Mouse (Mus musculus) heart, adult 11 months (tissue): ENCODE measurements around the gene Tmf1.

Source experiments
- DNase-seq: peaks from one replicate; pipeline ENCODE4 v3.0.0; 2022

Gene Tmf1

DNA sequence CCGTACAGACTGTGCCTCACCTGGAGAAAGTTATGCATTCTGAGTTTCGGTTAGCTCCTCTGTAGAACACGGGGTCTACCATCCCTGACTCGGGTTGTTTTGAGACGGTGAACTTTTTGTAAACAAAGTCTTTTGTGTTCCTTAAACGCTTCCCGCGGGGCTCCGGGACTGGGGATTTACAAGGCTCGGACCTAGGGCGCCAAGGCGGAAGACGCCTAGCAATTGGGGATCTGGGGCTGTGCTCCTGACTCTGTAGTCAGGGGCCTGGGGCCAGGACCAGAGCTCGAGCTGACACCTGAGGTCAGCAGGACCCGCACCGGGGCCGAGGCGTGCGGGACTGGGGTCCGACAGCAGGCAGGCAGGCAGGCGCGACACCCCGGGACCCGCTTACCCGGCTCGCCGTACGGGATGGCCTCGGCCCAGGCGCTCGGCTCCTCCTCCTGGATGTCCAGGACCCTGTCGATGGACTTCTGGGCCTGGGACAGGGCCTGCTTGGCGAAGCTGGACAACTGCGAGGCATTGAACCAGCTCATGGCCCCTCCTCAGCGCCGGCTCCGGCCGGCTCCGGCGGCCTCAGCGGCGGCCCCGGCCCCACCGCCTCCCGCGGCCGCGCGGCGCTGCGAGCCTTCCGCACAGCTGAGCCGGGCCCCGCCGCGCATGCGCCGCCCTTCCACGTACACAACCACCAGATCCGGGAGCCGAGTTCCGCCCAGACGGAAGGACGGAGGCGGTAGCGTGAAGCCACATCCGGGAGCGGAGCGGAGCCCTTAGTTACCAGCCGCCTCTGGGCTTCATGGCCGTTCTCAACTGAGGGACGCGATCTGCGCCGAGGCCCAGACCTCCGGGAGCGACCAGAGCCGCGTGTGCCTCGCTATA is at the start of gene Tmf1:
Gene Tmf1 (minus strand): TSS at position 632 of the 876 bp plus-strand sequence.
- DNase-seq = peak; percentile 100

- peak; percentile 60 for DNase-seq
These were observed 48.3 kb upstream of the Tmf1 start for GRCm38 (mm10) chr6:97227067-97227847.

DNA sequence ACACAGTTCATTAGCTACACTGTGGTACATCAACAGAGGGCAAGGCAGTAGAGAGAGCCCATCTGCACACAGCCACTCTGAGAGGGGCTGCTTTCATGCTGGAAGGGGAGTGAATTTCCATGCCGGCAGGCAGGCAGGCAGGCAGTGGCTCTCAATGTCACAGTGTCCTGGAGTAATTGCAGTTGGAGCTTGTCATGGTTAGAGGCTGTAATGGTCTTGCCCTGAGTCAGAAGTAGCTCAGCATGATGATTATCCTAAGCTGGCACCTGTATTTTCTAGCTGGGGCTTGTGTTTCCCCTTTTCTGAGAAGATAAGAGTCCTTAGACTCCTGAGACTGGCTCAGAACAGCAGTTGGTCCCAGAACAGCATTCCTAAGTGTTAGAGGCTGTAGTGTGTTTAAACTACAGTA is 47.2 kb upstream of the Tmf1 start:
- peak; percentile 87 for DNase-seq

GRCm38 (mm10) chr6:97224505-97224904 is 45.6 kb upstream of the Tmf1 start:
- DNase-seq = peak; percentile 87

GRCm38 (mm10) chr6:97223566-97223965 is 44.6 kb upstream of the Tmf1 start:
- DNase-seq = peak; percentile 74

- DNase-seq = peak; percentile 90
These were observed 44.1 kb upstream of the Tmf1 start for GRCm38 (mm10) chr6:97222931-97223467.

- DNase-seq = peak; percentile 84
These were observed 43.4 kb upstream of the Tmf1 start for GRCm38 (mm10) chr6:97222321-97222720.

DNA sequence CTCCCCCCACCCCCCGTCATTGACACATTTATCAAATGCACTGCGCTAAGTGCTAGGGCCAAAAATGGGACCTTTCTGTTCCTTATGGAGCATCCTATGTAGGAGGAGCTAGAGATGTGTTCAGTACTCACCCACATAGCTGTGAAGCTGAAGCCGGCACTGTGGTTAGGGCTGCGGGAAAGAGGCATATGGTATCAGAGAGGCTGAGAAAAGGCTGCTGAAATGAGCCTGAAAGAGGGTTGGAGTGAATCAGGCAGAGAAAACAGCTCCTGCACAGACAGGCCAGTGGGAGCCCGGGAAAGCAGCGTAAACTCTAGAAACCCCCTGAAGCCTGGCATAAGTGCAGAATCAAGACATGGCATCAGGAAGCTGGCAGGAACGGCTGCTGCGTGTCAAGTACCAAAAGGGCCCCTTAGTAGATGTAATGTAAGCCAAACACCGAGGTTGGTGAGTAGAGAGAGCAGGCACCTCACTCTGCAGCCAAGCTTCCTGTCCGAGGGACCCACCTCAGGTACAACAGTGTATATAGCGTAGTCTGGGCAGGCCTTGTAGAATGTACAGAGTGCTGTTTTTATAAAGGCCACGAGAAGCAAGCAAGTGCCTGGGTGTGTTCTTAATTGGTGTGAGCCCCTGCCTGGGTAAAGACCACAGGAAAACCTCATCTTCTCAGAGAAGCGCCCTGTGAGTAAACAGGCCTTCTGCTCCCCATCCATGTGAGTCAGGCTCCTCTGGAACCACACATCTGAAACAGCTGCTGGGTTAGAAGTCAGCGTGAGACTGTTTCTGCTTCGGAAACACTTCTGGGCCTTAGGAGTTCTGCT is 42.5 kb upstream of the Tmf1 start:
- peak; percentile 89 for DNase-seq

- peak; percentile 55 for DNase-seq
These were observed 41.8 kb upstream of the Tmf1 start for GRCm38 (mm10) chr6:97220672-97221071.

GRCm38 (mm10) chr6:97216154-97216821 is 37.4 kb upstream of the Tmf1 start:
- peak; percentile 57 for DNase-seq

GRCm38 (mm10) chr6:97211981-97212380 is 33.1 kb upstream of the Tmf1 start:
- DNase-seq = peak; percentile 97

GRCm38 (mm10) chr6:97210962-97211601 is 32.2 kb upstream of the Tmf1 start:
- no peak for DNase-seq

DNA sequence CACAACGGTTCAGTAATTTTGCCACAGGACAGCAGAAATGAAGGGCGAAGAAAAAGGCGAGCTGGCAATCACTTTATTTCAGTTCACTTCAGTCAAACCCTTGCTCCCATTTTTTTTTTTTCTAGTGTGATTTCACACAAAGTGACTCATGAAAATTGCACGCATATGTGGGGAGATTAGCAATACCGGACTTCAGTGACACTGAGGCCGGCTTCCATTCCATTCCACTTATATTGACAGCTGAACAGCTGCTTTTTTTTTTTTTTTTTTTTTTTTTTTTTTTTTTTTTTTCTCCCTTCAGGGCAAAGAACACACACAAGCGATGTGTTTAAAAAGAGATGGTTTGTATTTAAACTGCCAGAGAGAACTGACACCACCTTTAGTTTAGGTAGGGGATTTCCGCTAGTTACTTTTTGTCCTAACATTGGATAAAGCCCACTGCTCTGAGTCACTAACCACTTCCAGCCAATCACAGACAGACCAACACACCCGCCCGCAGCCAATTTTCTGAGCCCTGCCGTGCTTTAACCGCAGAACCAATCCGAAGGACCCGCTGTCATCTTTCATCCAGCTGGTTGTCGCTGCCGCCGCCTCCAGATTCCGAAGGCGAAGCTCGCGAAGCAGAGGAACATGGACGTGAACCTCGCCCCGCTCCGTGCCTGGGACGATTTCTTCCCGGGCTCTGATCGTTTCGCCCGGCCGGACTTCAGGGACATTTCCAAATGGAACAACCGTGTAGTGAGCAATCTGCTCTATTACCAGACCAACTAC is 31.5 kb upstream of the Tmf1 start, which contains the start of gene Arl6ip5:
Gene Arl6ip5 (plus strand): TSS at position 499 of the 771 bp plus-strand sequence.
- DNase-seq = peak; percentile 99

DNA sequence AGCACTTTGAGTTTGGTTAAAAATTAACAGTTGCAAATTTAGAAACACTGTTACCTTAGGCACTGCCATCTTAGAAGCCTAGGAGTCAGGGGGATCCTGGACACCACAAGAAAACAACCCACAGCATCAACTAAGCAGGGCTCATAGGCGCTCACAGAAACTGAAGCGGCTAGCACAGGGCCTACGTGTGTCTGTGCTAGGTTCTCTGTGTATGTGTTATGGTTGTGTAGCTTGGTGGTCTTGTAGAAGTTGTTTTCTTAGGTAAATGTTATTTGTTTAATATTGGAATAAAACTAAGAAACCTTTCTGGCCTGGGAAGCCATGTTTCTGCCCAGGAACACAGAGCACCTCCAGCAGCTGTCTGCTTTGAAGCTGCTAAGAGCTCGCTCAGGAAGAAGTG is 30.8 kb upstream of the Tmf1 start:
- peak; percentile 85 for DNase-seq

GRCm38 (mm10) chr6:97209201-97209600 is 30.3 kb upstream of the Tmf1 start:
- peak; percentile 82 for DNase-seq

- DNase-seq = peak; percentile 91
These were observed 29.5 kb upstream of the Tmf1 start for GRCm38 (mm10) chr6:97208406-97208805.

DNA sequence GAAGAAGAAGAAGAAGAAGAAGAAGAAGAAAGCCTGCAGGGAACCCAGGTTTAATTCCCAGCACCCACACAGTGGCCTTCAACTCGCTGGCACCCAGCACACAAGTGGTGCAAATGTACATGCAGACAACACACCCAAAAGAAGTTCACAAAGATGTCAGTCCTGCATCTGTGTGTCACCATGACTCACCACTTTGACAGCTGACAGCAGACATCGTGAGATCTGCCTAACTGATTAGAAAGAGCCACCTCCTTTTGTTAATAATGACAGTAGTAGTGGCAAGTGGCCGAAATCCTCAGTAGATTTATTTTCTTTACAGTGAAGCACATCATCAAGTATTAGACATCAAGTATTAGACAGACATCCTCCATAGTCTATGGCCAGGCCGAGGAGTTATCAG is 28.2 kb upstream of the Tmf1 start:
- DNase-seq = peak; percentile 28

GRCm38 (mm10) chr6:97205439-97205885 is 26.5 kb upstream of the Tmf1 start, which contains the start of gene Uba3:
Uba3 (minus strand) TSS chr6:97205647.
- peak; percentile 100 for DNase-seq

- DNase-seq = peak; percentile 95
These were observed 26.0 kb upstream of the Tmf1 start for GRCm38 (mm10) chr6:97204952-97205351.

GRCm38 (mm10) chr6:97204252-97204869 is 25.4 kb upstream of the Tmf1 start:
- DNase-seq = peak; percentile 63
